Mouse (Mus musculus) gastrocnemius, postnatal 4 days (tissue): ENCODE data around the gene Hlcs. TPM values are rescaled to one million over a fixed set of nuclear protein-coding genes. Genes with fewer than 3 reads are reported as not detected.
"Not testable (repeated sequence)": the region's sequence is repeated elsewhere in the genome, so short reads cannot be mapped to it uniquely, and the experiment has no call there.

Experiments used
- DNase-seq, 2 experiments: peaks; one replicate each; pipeline ENCODE4 v3.0.0; 2021 to 2022; ENCODE audit warnings: low spot score in 2 of 2, mixed read lengths in 2 of 2
- long read RNA-seq, 2 experiments: library from polyadenylated mRNA; stranded (forward); transcript quantifications; one replicate each; pipeline ENCODE4 v2.0.0; 2021
- total RNA-seq, 2 experiments: library from RNA; stranded (reverse); gene quantifications; 2 replicates each; pipeline ENCODE4 v1.2.3; 2021

Hlcs gene
- total RNA-seq: 10 to 100 TPM; 10.4 to 12.0 TPM
- long read RNA-seq, experiment 1, full-length matches to known transcripts: 3 of 10 reads
- long read RNA-seq, experiment 1, partial matches to known transcripts: 1 of 10 reads
- long read RNA-seq, experiment 1, other reads (novel, unspliced or antisense): 6 of 10 reads
- long read RNA-seq, experiment 2, full-length matches to known transcripts: 2 of 10 reads
- long read RNA-seq, experiment 2, partial matches to known transcripts: 1 of 10 reads
- long read RNA-seq, experiment 2, other reads (novel, unspliced or antisense): 7 of 10 reads

GRCm38 (mm10) chr16:94313229-94314030 is at the start of gene Hlcs:
TSS of gene Hlcs (minus strand) at chr16:94313571.
- DNase-seq: peak; percentile 99

- peak in 1 of 2 experiments; percentile 40 for DNase-seq
Observed at GRCm38 (mm10) chr16:94362174-94362873, 49.0 kb upstream of the Hlcs start.

GRCm38 (mm10) chr16:94360578-94361350 is 47.4 kb upstream of the Hlcs start:
- DNase-seq: peak in 1 of 2 experiments; percentile 15

GRCm38 (mm10) chr16:94358091-94358490 is 44.7 kb upstream of the Hlcs start:
- no peak for DNase-seq

DNA sequence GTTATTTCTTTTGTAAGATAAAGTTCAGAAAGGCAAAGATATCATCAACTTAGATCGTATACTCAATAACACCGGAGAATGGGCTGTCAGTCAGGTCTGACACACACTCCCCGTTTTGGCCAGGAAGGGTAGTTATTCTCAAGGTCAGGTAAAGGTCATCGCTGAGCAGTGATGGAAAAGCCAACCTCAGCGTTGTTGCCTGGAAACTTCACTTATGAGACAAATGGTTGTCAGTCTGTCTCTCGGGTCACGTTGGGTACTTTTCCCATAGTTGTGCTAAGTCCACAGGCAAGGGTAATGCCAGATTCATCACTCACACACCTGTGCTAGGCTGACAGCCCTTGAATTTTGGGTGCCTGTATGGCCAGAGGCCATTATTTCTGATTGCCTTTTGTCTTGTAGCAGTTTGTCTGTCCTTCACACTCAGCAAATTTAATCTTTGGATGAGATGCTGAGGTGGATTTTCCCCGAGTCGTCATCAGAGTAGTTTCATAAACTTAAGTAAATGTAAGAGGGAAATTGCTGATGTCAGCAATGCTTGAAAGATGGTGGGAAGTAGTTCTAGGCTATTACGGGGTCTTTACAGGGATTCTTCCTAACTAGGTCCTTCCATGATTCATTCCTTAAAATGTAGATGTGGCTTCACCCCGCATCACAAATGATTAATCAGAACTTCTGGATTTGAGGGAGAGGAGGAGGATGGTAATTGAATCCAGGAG is 43.6 kb upstream of the Hlcs start:
- no peak for DNase-seq

DNA sequence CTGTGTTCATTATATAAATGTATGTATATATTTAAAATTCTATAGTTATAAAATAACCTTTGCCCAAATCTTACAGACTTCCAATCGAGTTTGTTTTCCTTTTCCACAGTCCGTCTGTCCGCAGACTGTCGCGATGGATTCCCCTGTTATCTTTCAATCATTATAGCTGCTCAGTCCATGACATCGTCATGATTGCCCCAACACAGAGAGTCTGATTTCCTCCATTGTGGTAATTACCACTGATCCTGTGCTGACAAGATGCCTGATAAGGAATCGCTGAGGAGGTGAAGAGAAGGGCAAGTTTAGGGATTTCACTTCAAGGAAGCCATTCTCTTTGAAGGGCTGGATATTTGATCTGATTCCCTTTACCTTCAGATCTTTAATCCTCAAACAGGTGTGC is 42.7 kb upstream of the Hlcs start:
- no peak for DNase-seq

GRCm38 (mm10) chr16:94354450-94354849 is 41.1 kb upstream of the Hlcs start:
- DNase-seq: no peak

DNA sequence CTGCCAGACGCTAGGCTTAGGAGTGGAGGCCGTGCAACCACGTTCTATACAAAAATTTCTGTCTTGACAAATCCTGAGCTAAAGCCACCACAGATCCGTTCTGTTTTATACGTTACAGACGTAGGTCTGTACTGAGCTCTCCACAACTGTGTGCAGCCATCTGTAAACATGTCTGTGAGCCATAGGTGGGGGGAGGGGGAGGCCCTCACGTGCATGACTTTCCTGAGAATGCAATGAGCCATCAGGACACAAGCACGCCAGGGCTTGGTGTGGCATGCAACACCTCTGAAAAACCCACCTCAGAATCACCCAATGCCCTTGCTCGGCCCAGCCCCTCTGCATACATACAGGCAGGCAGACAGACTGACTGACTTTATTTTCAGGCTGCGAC is 36.9 kb upstream of the Hlcs start:
- no peak for DNase-seq

DNA sequence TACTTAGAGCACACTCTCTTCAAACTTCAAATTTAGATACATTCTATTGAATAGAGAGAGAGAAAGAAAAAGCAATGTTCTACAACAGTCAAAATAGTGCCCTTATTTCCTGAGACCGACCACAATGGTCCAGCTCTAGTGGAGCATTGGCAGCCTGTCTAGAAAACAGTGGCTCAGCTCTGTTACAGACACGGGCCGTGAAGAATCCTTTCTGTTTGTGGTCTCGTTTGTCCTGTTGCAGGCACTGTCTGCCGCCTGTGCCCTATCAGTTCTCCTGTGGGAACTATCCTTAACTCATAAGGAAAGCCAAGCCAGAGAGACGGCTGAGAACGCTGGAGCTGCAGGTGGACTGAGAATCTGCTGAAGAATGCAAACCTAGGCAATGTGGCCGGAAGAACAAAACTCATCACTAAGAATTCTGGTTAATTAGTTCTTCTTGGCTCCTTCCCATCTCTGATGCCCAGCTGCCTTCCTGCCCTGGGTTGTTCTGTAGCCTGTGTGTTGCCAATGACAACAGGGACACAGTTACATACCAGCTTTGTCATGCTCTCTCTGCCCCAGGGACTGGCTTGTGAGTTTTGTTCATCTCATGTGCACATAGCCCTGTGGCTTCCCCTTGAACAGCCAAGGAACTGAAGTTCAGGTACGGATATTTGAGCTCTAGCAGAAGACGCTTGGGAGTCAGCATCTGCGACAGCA is 36.4 kb upstream of the Hlcs start:
- peak in 1 of 2 experiments; percentile 15 for DNase-seq

DNA sequence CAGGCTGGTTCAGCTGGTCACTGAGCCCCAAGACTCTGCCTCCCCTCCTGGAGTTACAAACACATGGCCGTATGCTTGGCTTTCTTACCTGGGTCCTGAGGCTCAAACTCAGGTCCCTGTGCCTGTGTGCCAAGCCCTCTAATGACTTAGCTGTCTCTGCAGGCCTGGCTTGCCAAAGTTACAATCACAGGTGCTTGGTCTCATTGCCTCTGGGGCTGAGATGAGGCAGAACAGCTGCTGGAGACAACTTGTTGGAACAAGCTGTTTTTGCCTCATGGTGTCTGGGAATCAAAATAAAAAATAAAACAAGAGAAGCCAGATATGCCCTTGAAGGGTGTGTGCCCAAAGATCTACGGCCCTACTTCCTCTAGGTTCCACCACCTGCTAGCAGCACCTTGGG is 35.4 kb upstream of the Hlcs start:
- DNase-seq: no peak

- no peak for DNase-seq
Observed at GRCm38 (mm10) chr16:94347080-94347731, 33.8 kb upstream of the Hlcs start.

GRCm38 (mm10) chr16:94345733-94346132 is 32.4 kb upstream of the Hlcs start:
- DNase-seq: no peak

- DNase-seq: not testable (repeated sequence)
Observed at GRCm38 (mm10) chr16:94339164-94340160, 26.1 kb upstream of the Hlcs start.

- DNase-seq: no peak
Observed at GRCm38 (mm10) chr16:94335656-94336055, 22.3 kb upstream of the Hlcs start.

- no peak for DNase-seq
Observed at GRCm38 (mm10) chr16:94331886-94332252, 18.5 kb upstream of the Hlcs start.

DNA sequence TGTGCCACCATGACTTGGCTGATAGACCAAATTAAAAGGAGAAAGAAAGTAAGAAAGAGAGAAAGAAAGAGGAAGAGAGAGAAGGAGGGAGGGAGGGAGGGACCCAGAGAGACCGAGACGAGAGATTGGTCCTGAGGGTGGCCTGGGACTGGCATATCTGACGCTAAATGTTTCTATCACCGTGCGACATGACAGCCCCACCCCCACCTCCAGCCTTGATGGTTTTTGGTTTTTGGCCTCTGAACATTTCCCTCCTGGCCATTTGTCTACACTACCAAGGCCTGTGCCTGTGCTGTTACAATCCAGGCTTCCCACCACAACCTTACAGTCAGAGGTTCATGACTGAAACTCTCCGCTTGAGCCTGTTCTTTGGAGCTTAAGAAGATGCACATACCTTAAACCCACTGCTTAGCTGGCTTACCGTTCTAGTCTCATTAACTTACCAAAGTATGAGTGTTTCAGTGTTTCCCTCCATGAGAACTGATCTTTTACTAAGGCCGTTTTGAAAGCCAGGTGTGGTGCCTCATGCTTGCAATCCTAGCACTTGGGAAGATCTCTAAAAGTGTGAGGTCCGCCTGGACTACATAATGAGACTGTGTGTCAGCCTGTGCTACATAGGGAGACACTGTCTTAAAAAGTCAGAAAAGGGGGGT is 18.0 kb upstream of the Hlcs start:
- no peak for DNase-seq

- DNase-seq: no peak
Observed at GRCm38 (mm10) chr16:94330429-94330828, 17.1 kb upstream of the Hlcs start.
